Mouse (Mus musculus) forebrain, embryonic 16.5 days (tissue): ENCODE data around the gene Efna5. TPM values are rescaled to one million over a fixed set of nuclear protein-coding genes. Genes with fewer than 3 reads are reported as not detected.

Experiments used
- ATAC-seq: fragments of 200-750 bp; cut with Nextera tagmentation; 2 replicates; pipeline ENCODE4 v1.8.0; 2017; ENCODE audit warnings: mild to moderate bottlenecking, moderate library complexity
- H3K27ac ChIP-seq: fragments of 300-500 bp; sonication (generic); 2 replicates; pipeline ENCODE4 v1.5.1; 2014; ENCODE audit warnings: low read length, control low read depth
- H3K27me3 ChIP-seq: fragments of 300-500 bp; sonication (generic); replicated peaks from 2 replicates; pipeline ENCODE4 v1.6.1; 2014; ENCODE audit warnings: low read length; ENCODE audit not compliant: control insufficient read depth, insufficient read depth
- H3K36me3 ChIP-seq: fragments of 300-500 bp; sonication (generic); 2 replicates; pipeline ENCODE4 v1.6.1; 2014; ENCODE audit not compliant: control insufficient read depth, insufficient read depth
- H3K4me1 ChIP-seq: fragments of 300-500 bp; sonication (generic); replicated peaks from 2 replicates; pipeline ENCODE4 v1.6.1; 2014; ENCODE audit warnings: low read length; ENCODE audit not compliant: control insufficient read depth, insufficient read depth
- H3K4me2 ChIP-seq: fragments of 300-500 bp; sonication (generic); 2 replicates; pipeline ENCODE4 v1.6.1; 2014; ENCODE audit warnings: mild to moderate bottlenecking, low read length, control low read depth
- H3K4me3 ChIP-seq: fragments of 300-500 bp; sonication (generic); replicated peaks from 2 replicates; pipeline ENCODE4 v1.5.1; 2014; ENCODE audit warnings: mild to moderate bottlenecking, low read length, control low read depth
- H3K9ac ChIP-seq: fragments of 300-500 bp; sonication (generic); replicated peaks from 2 replicates; pipeline ENCODE4 v1.6.1; 2014; ENCODE audit warnings: low read depth, low read length, control low read depth
- H3K9me3 ChIP-seq: fragments of 300-500 bp; sonication (generic); 2 replicates; pipeline ENCODE4 v1.6.1; 2016; ENCODE audit warnings: low read length; ENCODE audit not compliant: control insufficient read depth
- WGBS: fragments of 180-500 bp; shearing (Covaris S2); extraction: QIAGEN DNeasy Blood & Tissue Kit; methylation state at CpG from one replicate; pipeline ENCODE4 v1.1.7; 2014; 5-methylcytosine and 5-hydroxymethylcytosine counted together
- polyA plus RNA-seq: library from polyadenylated mRNA; unstranded; fragments of >200 nt; fragmentation: Nextera tagmentation; extraction: Ambion mirVana; gene quantifications from 2 replicates; pipeline ENCODE4 v1.2.1, GENCODE M21; 2015

Efna5 gene
- polyA plus RNA-seq, 1 experiment from 2014 or later: 22.4 TPM

DNA sequence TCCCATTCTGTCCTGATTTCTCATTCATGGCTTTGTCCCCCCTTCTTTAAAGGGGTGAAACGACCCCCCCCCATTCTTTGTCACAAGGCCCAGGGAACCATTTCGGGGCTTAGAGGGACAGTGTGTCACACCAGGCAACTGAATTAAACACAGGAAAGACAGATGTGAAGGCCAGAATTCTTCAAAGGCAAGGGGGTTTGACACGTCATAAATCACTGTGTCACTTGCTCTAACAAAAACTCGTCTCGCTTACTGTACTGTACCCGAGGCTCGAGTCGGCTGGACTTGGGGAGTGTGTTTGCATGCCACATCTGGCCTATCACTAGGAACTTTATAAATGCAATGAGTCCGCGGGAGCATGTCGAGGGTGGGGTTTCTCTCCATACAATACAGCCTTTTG lies 145.2 kb downstream of the Efna5 start:
- H3K36me3 ChIP-seq: no peaks in the 10 kb centered on the region
- ATAC-seq: no peak
- H3K9me3 ChIP-seq: no peaks in the 10 kb centered on the region
- no peak overlapping the region for H3K4me2 ChIP-seq
- H3K4me3 ChIP-seq: no peak overlapping the region
- no peaks in the 10 kb centered on the region for H3K27me3 ChIP-seq
- 34% methylated on average over 11 of the region's 11 CpGs for WGBS
- peaks cover 15% of the 10 kb centered on the region for H3K4me1 ChIP-seq
- no peak overlapping the region for H3K9ac ChIP-seq
- no peak overlapping the region for H3K27ac ChIP-seq

DNA sequence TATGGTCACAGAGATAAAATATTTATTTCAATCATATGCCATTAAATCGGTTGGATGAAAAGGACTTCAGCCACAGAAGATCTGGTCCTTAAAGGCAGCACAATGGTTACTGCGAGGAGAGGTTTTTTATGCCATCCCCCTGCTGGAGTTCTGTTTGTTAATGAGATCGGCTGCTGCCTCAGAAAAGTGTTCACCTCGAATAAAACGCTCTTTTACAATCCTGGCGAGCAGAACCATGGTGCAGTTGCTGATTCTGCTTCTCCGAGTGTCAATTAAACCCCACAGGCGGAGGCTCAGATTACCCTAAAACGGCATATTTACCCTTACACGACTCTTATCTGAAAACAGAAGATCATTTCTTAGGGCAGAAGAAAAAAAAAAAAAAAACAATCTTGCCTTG lies 146.2 kb downstream of the Efna5 start:
- no peak overlapping the region for H3K27ac ChIP-seq
- H3K36me3 ChIP-seq: no peaks in the 10 kb centered on the region
- no peak overlapping the region for H3K4me3 ChIP-seq
- H3K4me2 ChIP-seq: no peak overlapping the region
- H3K27me3 ChIP-seq: no peaks in the 10 kb centered on the region
- no peak overlapping the region for H3K9ac ChIP-seq
- WGBS: 5% methylated on average over 10 of the region's 10 CpGs
- H3K9me3 ChIP-seq: no peaks in the 10 kb centered on the region
- ATAC-seq: no peak
- H3K4me1 ChIP-seq: peaks cover 11% of the 10 kb centered on the region

DNA sequence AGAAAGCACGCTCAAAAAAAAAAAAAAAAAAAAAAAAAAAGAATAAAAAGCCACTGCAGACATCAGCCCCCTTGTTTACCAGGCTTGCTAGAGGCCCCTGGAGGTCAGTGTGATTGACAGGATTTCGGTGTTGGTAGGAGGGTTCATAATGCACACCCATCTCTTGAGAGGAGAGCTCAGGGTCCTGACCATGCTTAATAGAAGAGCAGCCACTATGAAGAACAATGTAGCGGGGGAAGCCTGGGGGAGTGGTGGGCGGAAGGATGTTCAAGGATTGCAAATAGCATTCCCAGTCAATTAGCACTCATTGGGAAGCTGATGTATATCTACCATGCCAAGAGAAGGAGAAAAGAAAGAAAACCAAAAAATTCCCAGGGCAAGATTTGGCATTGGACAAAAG lies 147.1 kb downstream of the Efna5 start:
- H3K4me1 ChIP-seq: peaks cover 12% of the 10 kb centered on the region
- no peaks in the 10 kb centered on the region for H3K27me3 ChIP-seq
- no peak overlapping the region for H3K9ac ChIP-seq
- H3K27ac ChIP-seq: no peak overlapping the region
- WGBS: 18% methylated on average over 4 of the region's 4 CpGs
- no peak for ATAC-seq
- no peak overlapping the region for H3K4me3 ChIP-seq
- no peaks in the 10 kb centered on the region for H3K36me3 ChIP-seq
- no peaks in the 10 kb centered on the region for H3K9me3 ChIP-seq
- H3K4me2 ChIP-seq: no peak overlapping the region

DNA sequence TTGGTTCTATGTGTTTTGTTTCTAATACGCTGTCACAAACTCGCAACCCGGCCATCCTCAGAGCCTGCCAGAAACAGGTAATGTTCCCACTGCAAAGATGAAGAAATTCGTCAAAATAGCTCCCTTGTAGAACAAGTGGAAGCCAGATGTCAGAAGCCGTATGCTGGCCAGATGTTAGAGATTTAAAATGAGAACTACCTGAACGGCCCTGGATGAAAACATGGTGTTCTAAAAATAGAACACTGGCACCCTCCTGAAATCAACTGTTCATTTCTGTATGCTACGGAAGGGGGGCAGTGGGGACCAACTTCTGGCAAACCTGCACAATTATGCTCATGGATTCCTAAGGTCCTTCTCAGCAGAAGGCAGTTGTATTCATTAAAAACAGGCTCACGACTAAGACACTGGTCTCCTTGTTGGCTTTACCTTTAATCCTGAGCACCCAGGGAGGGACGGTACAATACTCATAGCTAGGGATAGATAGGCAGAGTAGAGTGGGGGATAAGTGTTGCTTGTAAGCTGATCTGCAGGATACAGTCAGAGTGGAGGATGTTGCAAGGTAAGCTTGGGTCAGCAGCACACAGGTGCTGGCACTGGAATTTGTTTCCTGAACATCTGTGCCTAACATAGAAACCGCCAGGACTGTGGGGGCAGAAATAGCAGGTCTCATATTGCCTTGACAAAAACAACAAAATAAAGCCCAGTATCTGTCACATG lies 151.2 kb downstream of the Efna5 start:
- no peak overlapping the region for H3K4me2 ChIP-seq
- no peaks in the 10 kb centered on the region for H3K36me3 ChIP-seq
- WGBS: 63% methylated on average over 10 of the region's 10 CpGs
- no peak overlapping the region for H3K4me3 ChIP-seq
- H3K27me3 ChIP-seq: no peaks in the 10 kb centered on the region
- no peak overlapping the region for H3K27ac ChIP-seq
- H3K9ac ChIP-seq: no peak overlapping the region
- no peaks in the 10 kb centered on the region for H3K9me3 ChIP-seq
- H3K4me1 ChIP-seq: peaks cover 13% of the 10 kb centered on the region
- ATAC-seq: no peak

DNA sequence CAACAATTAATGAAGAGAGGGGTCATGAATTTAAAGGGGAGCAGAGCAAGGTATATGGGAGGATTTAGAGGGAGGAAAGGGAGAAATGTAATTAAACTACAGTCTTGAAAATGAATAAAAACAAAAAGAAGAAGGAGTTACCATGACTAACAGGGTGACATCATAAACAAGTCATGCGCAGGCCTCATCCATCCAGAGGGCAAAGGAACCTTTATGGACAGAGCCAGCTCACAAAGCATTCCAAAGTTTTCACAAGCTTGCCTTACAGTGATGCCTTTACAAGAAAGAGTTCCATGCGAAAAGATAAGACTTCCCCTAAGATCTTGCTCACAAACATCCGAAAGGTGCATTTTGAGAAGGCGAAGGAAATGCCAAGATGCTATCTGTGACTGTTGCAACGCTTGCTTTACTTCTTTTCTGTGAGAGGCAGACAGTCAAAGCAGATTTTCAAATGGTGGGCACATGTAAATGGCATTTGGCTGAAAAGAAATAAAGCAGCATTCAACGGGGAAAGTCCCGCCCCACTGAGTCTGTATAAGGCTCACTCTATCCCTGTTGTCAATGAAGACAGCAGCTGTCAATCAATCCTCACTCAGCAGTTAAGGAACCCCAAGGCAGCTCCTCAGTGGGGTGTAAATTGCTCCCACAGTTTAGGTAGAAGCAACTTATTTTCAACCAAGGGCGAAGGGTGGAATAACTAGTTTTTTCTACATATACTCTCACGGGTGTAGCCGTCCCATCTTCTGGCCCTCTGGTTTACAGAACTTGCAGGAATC lies 152.8 kb downstream of the Efna5 start:
- 20% methylated on average over 10 of the region's 10 CpGs for WGBS
- Histone ChIP-seq H3K27me3 (no peaks in the 10 kb centered on the region), H3K36me3 (no peaks in the 10 kb centered on the region), H3K4me1 (peaks cover 10% of the 10 kb centered on the region), H3K4me2 (peak overlapping the region; percentile 8; the same call in 1 of the 2 replicates), H3K27ac (no peak overlapping the region), H3K9me3 (no peaks in the 10 kb centered on the region), H3K9ac (no peak overlapping the region), H3K4me3 (no peak overlapping the region)
- ATAC-seq: peak; percentile 77

DNA sequence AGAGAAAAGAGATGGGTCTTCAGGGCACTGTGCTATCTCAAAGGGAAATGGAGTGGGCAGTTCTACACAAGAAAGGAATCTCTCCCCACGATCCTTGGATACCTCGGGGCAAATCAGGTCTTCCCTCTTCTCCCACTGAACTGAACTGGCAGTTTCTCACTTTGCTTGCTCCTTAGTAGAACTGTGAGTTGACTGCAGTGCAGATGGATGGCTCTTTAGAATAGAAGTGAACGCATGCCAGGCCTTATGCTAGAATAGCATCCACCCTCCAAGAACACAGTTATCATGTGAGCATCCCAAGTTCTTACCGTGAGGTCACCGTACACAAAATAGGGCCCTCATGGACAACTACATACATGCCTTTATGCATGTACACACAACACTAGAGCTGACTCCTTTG lies 155.0 kb downstream of the Efna5 start:
- no peaks in the 10 kb centered on the region for H3K27me3 ChIP-seq
- no peaks in the 10 kb centered on the region for H3K36me3 ChIP-seq
- no peak overlapping the region for H3K27ac ChIP-seq
- ATAC-seq: no peak
- H3K9me3 ChIP-seq: no peaks in the 10 kb centered on the region
- H3K4me1 ChIP-seq: peaks cover 10% of the 10 kb centered on the region
- WGBS: 85% methylated on average over 5 of the region's 5 CpGs
- no peak overlapping the region for H3K4me3 ChIP-seq
- H3K4me2 ChIP-seq: no peak overlapping the region
- H3K9ac ChIP-seq: no peak overlapping the region

DNA sequence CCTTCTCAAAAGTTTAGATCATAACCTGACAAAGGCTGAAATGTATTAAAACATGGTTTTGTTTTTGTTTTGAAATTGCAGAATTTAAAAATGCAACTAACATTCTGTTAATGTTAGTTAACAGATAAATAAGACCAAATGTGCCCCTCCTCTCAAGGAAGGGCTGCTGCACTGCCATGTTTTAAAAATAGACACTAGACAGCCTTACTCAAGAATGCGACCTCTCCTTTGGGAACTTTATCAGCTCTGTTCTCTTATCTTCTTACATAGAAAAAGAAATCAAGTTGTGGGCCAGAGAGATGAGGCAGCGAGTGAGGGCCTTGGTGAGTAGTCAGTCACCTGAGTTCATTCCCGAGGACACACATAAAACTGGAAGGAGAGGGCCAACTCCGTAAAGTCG lies 158.2 kb downstream of the Efna5 start:
- ATAC-seq: no peak
- H3K9me3 ChIP-seq: no peaks in the 10 kb centered on the region
- 87% methylated on average over 5 of the region's 5 CpGs for WGBS
- 0 out of 2 replicates have a peak, but pooled peaks cover 2% of the 10 kb centered on the region for H3K4me1 ChIP-seq
- no peak overlapping the region for H3K4me2 ChIP-seq
- no peak overlapping the region for H3K27ac ChIP-seq
- no peak overlapping the region for H3K4me3 ChIP-seq
- H3K36me3 ChIP-seq: no peaks in the 10 kb centered on the region
- no peaks in the 10 kb centered on the region for H3K27me3 ChIP-seq
- H3K9ac ChIP-seq: no peak overlapping the region

DNA sequence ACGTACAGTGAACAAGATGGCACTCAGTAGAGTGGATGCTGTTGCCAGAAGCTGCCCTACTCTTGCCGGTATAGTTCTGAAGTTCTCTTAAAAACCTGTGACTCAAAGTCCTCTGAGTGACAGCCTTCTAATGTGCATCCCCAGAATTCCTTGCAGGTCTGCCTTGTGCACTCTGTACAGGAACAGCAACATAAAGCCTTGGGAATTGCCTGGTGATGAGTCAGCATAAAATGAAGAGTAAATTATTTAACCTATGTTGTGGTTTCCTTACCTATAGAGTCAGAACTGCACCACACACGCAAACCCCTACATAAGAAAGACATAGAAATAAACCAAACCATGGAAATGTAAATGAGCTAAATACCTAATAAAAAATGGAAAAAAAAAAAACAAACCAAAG lies 159.5 kb downstream of the Efna5 start:
- Histone ChIP-seq H3K4me1 (peaks cover 7% of the 10 kb centered on the region), H3K4me2 (no peak overlapping the region), H3K9ac (no peak overlapping the region), H3K4me3 (no peak overlapping the region), H3K27me3 (no peaks in the 10 kb centered on the region), H3K9me3 (no peaks in the 10 kb centered on the region), H3K27ac (no peak overlapping the region), H3K36me3 (no peaks in the 10 kb centered on the region)
- no peak for ATAC-seq
- 87% methylated on average over 3 of the region's 3 CpGs for WGBS

DNA sequence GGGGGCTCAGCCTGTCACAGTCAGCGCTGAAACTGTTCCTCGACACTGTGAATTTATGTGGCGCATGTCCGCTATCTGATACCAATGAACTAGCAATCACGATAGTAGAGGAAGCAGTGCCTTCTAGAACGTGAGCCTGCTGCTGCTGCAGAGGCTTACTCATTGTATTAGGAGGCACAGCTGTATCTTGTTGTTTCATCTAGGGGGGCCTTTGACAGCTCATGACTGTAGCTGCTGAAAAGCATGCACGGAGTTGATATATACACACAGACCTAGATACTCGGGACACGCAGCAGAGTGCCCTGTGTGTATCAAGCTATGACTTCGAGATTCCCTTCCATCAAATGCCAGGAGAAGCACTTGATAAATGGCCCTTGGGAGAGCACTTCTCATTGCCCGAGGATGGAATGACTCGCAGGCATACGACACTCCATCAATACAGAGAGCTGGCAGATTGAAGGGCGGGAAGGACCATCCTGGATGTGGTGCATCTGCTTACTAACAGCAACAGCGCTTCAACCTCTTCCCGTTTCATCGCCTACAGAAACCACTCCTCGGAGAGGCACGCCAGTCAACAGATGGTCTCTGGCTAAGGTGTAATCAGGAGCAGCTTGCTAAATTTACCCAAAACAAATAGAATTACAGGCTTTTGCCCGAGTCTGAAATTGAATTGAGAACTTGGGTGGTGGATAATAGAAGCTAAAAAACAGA lies 160.2 kb downstream of the Efna5 start:
- Histone ChIP-seq H3K27me3 (no peaks in the 10 kb centered on the region), H3K9me3 (no peaks in the 10 kb centered on the region), H3K27ac (no peak overlapping the region), H3K4me1 (peaks cover 7% of the 10 kb centered on the region), H3K9ac (no peak overlapping the region), H3K36me3 (no peaks in the 10 kb centered on the region), H3K4me3 (no peak overlapping the region), H3K4me2 (no peak overlapping the region)
- 64% methylated on average over 20 of the region's 20 CpGs for WGBS
- ATAC-seq: no peak
